Mouse (Mus musculus): Measurements from ENCODE around the gene Mycbp2.

The Mycbp2 gene

GRCm38 (mm10) chr14:103258745-103259144 is 87.9 kb downstream of the Mycbp2 start:
- DNase-seq: no peak

GRCm38 (mm10) chr14:103256866-103257265 is 89.7 kb downstream of the Mycbp2 start:
- DNase-seq: no peak

- no peak for DNase-seq
Observed at GRCm38 (mm10) chr14:103254311-103254710, 92.3 kb downstream of the Mycbp2 start.

GRCm38 (mm10) chr14:103242020-103242419 is 104.6 kb downstream of the Mycbp2 start:
- no peak for DNase-seq

- DNase-seq: no peak
Observed at GRCm38 (mm10) chr14:103234770-103235169, 111.8 kb downstream of the Mycbp2 start.

GRCm38 (mm10) chr14:103233640-103234593 is 112.7 kb downstream of the Mycbp2 start:
- DNase-seq: no peak

- DNase-seq: no peak
Observed at GRCm38 (mm10) chr14:103222356-103222755, 124.3 kb downstream of the Mycbp2 start.

GRCm38 (mm10) chr14:103221751-103222150 is 124.9 kb downstream of the Mycbp2 start:
- no peak for DNase-seq

GRCm38 (mm10) chr14:103216331-103216730 is 130.3 kb downstream of the Mycbp2 start:
- DNase-seq: no peak

- no peak for DNase-seq
Observed at GRCm38 (mm10) chr14:103186658-103187057, 160.0 kb downstream of the Mycbp2 start.

GRCm38 (mm10) chr14:103186076-103186475 is 160.5 kb downstream of the Mycbp2 start:
- no peak for DNase-seq

- no peak for DNase-seq
Observed at GRCm38 (mm10) chr14:103180096-103180495, 166.5 kb downstream of the Mycbp2 start.

GRCm38 (mm10) chr14:103162923-103163322 is 183.7 kb downstream of the Mycbp2 start:
- no peak for DNase-seq

GRCm38 (mm10) chr14:103155685-103156084 is 190.9 kb downstream of the Mycbp2 start:
- DNase-seq: no peak

GRCm38 (mm10) chr14:103150139-103150538 is 196.5 kb downstream of the Mycbp2 start:
- DNase-seq: no peak

- peak; percentile 41 for DNase-seq
Observed at GRCm38 (mm10) chr14:103131991-103132390, 214.6 kb downstream of the Mycbp2 start.

- DNase-seq: no peak
Observed at GRCm38 (mm10) chr14:103125756-103126155, 220.9 kb downstream of the Mycbp2 start.

GRCm38 (mm10) chr14:103114994-103115670 is 231.5 kb downstream of the Mycbp2 start:
- no peak for DNase-seq

- DNase-seq: peak; percentile 34
Observed at GRCm38 (mm10) chr14:103112606-103113363, 233.8 kb downstream of the Mycbp2 start.

GRCm38 (mm10) chr14:103109971-103110370 is 236.6 kb downstream of the Mycbp2 start:
- no peak for DNase-seq

- no peak for DNase-seq
Observed at GRCm38 (mm10) chr14:103106301-103106700, 240.3 kb downstream of the Mycbp2 start.

GRCm38 (mm10) chr14:103102731-103103335 is 243.8 kb downstream of the Mycbp2 start:
- DNase-seq: peak; percentile 30

- peak; percentile 61 for DNase-seq
Observed at GRCm38 (mm10) chr14:103102246-103102645, 244.4 kb downstream of the Mycbp2 start.
